Mouse (Mus musculus): ENCODE results near the gene Zc2hc1c. TPM values are rescaled to one million over a fixed set of nuclear protein-coding genes. Genes with fewer than 3 reads are reported as not detected.

Gene Zc2hc1c
- total RNA-seq (2021), result 1 to 10 TPM in 1 of 2 experiments, under 1 TPM in 1; 0.73 to 1.4 TPM
- long read RNA-seq, experiment 1, result 0 reads
- long read RNA-seq, experiment 2, full-length matches to known transcripts, result 3 of 3 reads
- long read RNA-seq, experiment 2, partial matches to known transcripts, result 0 of 3 reads
- long read RNA-seq, experiment 2, other reads (novel, unspliced or antisense), result 0 of 3 reads

DNA sequence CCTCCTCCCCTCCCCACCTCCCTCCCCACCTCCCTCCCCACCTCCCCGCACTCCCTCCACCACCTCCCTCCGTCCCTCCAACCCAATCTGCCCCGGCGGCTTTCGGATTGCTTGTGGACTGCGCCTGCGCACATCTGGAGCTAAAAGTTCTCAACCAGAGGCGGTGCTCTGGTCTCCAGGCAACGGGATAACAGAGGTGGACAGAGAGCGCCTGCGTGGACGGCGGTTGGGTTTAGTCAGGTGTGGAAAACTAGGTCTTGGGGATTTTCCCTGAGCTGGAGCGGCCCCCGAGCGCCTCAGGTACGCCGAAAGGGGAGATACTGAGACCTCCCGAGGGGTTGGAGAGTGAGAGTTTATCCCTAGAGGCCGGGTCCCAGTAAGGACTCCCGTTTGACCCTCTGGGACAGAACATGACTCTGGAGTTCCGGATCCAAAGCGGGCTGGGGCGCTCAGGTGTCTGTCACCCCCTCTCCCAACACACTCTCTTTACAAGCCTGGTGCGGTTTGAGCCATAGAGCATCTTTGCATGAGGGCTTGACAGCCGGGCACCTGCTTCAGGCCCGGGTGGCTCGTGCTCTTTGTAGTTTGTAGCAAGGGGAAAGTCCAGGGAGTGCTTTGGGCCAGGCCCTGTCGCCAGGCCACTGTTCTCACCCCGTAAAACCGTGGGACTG, at the start of gene Zc2hc1c:
Gene Zc2hc1c (plus strand): TSS at position 106 of the 671 bp plus-strand sequence.
- DNase-seq (ENCODE audit: low spot score in 2 of 2), result peak; percentile 74 to 87

DNA sequence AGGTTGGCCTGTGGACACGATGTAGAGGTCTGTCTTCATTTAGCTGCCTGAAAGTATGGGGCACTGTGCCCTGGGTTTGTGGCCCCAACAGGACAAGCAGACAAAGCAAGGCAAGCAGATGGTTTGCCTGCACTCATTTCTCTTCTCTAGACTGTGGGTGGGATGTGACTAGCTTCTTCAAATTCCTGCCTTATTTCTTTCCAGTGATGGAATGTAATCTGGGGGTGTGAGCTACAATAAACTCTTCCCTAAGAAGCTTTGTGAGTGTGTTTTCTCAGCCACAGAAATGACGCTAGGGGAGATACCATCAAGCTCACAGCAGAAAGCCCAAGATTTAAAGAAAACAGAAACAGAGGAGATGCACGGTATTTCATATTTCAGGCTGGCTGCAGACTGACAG, 36.3 kb upstream of the Zc2hc1c start:
- no peak for DNase-seq (ENCODE audit: low spot score in 2 of 2)

DNA sequence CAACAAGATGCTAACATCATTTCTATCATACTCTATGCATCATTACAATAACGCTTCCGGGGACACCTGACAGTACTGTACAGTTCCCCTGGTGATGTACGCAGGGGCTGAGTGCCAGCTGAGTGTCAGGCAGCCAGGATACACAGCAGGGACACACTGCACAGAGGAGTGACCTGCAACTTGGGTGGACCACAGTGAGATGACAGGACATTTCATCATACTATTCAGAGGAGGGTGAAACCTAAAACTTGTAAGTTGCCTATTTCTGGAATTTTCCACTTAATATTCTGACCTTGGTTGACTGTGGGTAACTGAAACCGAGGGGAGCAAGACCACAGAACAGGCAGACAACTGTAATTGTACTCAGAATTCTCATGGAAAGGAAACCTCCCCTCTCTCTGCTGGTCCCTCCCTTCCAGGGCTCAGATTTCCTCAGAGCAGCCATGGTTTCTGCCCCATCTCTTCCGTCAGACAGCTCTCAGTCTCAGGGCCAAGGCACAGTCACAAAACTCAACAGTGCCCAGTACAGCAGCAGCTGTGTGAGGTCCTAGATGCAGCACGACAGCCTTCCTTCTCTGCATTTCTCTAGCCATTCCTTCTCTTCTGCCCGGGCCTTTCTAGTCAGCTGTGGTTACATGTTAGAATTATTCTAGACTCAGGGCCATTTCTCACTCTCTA, 32.2 kb upstream of the Zc2hc1c start:
- DNase-seq (ENCODE audit: low spot score in 2 of 2), result no peak

DNA sequence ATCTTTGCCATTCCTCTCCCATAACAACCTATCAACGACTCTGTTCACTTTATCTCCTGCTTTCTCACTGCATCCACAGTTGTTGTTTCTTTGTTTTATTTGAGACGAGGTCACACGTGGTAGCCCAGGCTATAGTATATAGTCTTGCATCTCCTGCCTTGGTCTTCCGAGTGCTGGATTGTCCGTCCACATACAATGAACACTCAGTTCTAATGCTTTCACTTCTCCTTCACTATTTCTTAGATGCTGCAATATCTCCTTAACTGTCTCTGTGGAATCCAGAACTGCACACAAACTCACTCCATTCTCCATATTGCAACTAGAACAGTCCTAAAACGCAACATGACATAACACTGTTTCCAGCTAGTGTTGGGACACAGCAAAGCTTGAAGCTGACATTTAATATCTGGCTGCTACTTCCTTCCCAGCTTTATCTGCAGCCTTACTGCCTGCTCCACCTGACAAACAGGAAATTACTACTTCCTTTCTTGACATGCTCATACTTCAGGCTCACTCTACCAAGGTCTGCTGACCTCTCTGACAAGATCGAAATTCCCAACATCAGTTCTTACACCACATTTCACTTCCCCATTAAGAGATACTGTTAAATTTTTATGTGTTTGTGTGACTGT, 31.3 kb upstream of the Zc2hc1c start:
- DNase-seq (ENCODE audit: low spot score in 2 of 2), result no peak

DNA sequence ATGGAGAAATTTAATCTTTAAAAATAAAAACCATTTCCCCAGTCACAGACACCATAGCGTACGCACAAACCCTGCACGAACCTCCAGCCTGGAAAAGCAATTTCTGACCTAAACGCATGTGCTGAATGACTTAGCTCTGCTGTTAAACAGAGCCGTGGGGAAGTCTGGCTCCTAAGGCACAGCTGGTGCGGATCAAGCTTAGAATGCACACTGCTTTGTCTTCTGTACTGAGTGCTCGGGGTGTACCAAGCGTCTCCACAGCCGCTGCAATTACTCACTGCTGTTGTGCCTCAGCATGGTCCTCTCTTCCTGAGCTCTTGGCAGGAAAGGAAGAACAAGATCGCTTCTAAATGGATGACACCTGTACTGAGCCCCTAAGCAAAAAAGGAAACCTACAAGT, 25.9 kb upstream of the Zc2hc1c start:
- peak in 1 of 2 experiments; percentile 14 for DNase-seq (ENCODE audit: low spot score in 2 of 2)

DNA sequence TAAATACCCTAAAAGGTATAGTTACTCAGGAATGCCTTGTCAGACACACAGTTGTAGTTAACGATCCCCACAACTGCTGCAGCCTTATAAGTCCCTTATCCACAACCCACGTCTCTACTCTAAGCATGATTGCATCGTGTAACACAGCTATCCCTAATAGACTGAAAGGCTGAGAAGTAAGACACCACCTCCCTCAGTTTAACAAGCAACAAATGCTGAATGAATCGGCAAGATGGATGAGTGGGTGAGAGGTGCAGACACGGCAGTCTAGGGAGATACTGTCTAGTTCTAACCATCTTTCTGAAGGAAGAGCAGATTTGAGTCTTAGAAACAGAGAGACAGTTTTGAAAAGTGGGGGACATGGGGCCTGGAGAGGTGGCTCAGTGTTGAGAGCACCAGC, 25.2 kb upstream of the Zc2hc1c start:
- no peak for DNase-seq (ENCODE audit: low spot score in 2 of 2)

DNA sequence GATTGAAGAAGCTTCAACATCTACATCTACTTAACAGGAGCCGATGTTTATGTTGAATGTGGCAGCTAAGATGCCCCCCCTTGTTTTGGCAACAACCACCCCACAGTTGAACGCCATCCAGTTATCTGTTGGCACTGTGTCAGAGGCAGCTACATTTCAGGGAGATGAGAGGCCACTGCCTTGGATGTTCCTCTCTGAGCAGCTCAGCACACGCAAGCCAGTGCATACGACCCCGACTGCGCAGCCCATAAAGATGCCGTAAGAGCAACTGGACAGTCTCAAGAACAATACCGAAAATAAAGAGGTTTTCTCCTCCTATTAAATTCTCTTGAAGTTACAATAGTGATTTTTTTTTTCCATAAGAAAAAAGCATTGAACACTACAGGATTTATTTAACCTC, 23.9 kb upstream of the Zc2hc1c start:
- no peak for DNase-seq (ENCODE audit: low spot score in 2 of 2)

DNA sequence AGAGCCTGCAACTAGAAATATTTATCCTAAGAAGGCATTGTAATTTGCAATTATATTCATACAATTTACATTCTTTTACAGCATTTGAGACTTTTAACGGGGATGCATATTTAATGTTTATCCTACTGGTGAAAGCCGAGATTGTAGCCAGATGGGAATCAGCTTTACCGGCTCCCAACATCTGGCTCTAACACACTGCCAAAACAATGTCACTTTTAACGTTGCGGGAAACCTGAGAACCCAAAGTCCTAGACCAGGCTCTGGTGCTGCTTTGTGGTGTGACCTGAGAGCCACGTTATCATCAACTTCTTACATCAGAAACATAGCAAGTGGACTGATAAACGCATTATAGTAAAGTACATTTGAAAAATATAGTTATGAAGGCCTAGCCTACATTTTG, 23.5 kb upstream of the Zc2hc1c start:
- DNase-seq (ENCODE audit: low spot score in 2 of 2), result no peak

DNA sequence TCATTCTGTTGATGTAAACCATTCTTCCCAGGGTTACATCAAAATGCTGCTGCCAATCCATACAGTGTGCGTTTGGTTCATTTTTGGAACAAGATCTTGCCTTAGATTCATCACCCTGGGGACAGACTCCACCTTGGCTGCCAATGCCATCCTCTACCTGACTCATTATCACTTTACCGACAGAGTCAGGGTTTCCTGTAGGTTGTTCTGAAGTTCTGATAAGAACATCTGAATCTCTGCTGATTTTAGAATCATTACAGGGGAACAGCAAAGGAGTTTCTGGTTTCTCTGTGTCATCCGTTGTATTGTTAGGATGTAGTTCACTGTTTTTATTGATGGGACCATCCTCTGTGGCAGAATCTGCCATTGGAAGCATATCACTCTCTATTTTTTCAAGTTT, 22.1 kb upstream of the Zc2hc1c start:
- no peak for DNase-seq (ENCODE audit: low spot score in 2 of 2)

DNA sequence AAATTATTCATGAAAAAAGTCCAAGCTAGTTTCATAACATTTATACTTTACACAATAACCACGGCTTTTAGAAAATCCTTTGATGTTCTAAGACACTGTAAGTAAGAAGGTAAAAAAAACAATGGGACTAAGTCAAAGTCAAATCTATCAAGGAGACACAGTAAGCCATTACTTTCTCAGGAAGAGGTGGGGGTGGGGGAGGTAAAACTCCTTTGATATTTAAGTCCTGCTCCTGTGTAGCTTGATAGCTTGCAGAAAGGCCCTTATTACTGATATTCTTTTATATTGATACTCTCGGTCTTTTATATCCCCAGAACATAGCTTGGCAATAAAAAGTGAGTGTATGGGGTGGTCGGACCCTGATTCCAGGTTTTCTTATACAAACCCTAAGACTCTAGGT, 18.6 kb upstream of the Zc2hc1c start:
- DNase-seq (ENCODE audit: low spot score in 2 of 2), result no peak

DNA sequence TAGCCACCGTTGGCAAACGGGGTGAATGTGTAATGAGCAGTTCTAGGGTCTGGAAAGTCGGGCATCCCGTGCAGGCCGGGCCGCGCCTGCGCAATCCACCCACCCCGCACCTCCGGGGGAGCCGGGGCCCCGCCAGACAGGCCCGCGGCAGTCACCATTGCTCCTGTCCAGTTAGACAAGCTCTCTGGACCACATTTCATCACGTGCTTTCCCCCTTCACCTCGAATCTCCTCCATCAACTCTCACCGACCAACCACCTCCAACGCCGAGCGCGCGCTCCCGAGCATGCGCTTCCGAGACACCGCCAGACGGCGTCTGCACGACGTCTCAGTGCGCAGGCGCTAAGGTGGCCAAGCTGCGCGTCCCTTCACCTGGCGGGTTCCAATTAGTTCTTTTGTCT, 18.1 kb upstream of the Zc2hc1c start, which contains the start of gene Mlh3:
Gene Mlh3 (minus strand): TSS at position 281 of the 400 bp plus-strand sequence.
- DNase-seq (ENCODE audit: low spot score in 2 of 2), result peak; percentile 51 to 72

DNA sequence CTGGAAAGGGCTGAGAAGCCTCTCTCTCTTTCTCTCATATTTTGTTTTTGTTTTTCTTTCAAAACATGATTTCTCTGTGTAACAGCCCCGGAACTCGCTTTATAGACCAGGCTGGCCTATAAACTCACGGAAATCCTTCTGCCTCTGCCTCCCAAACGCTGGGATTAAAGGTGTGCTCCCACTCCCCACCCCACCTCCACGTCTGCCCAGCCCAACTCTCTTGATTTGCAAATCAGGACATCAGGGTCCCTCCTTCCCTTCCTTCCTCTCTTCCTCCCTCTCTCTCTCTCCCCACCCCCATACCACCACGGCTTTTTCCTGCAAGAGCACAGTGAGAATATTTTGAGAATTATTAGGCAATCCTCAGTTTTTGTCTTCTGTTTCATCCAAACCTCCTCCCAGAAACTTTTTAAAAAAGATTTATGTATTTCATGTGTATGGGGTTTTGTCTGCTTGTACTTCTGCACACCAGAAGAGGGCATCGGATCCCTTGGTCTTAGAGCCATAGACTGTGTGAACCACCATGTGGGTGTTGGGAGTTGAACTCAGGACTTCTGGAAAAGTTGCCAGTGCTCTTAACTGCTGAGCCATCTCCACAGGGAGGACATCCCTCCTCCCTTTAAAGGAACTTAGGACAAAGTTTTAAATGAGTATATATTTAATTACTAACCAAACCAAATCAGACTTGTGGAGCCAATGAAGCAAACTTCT, 17.1 kb upstream of the Zc2hc1c start:
- no peak for DNase-seq (ENCODE audit: low spot score in 2 of 2)

DNA sequence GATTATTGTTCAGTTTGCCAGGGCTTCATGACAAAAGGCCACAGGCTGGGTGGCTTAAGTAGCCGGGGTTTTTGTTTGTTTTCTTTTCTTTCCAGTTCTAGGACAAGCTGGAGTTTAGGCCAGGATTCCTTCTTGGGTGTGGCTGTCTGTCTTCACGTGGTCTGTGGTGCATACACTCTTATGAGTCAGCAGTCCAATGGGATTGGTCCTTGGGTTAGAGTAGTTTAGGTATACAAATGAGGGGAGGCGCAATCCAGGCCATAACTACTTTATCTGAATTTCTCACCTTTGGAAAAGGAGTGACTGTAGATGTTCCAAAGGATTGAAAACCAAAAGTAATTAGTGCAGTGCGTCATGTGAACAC, 16.6 kb upstream of the Zc2hc1c start:
- no peak for DNase-seq (ENCODE audit: low spot score in 2 of 2)

DNA sequence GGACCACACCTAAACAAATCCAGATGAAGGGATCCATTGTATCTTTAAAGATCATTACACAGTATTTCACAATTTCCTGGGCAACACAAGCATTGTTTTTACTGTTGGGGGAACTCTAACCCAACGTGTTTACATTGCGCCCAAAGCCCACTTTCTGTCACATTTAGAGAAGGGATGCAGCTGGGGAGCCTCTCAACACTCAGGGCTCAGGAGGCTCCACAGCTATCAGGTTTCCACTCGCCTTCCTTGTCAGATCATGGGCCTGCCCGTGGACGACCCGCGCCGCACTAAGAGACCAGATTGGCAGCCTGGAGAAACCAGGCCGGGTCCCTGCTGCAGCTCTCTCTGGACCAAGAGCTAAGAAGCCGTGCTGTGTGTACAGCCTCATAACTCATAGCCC, 14.9 kb upstream of the Zc2hc1c start:
- no peak for DNase-seq (ENCODE audit: low spot score in 2 of 2)

DNA sequence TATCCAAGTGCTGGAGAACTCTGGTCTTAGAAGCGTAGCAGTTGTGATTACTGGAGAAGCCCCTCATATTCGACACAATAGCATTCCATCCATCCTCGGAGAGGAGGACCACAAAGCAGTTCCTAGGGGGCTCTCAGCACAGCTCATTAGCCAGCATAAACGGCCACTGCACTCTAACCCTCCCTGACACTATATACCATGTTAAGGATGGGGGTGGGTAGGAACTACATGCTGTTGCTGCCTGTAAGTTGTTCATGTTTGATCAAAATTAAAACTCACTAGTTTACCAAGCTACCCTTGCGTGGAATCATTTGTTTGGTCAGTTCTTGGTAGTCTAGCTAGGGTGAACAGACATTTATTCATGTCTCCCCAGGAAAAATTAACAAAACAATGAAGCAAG, 12.1 kb upstream of the Zc2hc1c start:
- DNase-seq (ENCODE audit: low spot score in 2 of 2), result no peak

DNA sequence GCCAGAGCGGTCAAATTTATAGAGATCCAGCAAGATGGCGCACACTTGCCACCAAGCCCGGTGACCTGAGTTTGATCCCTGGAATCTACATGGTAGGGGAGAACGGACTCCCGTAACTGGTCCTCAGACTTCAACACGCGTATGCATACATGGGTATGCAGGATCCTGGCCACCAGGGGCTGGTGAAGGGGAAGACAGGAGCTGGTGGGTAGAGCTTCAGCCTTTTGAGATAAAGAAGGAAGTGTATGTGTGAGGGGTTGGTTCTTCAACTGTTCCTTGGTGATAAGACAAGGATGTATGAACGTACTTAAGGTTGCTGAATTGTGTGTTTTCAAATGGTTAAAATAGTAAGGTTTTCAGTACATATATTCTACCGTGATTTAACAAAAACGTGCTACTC, 9.5 kb upstream of the Zc2hc1c start:
- no peak for DNase-seq (ENCODE audit: low spot score in 2 of 2)

DNA sequence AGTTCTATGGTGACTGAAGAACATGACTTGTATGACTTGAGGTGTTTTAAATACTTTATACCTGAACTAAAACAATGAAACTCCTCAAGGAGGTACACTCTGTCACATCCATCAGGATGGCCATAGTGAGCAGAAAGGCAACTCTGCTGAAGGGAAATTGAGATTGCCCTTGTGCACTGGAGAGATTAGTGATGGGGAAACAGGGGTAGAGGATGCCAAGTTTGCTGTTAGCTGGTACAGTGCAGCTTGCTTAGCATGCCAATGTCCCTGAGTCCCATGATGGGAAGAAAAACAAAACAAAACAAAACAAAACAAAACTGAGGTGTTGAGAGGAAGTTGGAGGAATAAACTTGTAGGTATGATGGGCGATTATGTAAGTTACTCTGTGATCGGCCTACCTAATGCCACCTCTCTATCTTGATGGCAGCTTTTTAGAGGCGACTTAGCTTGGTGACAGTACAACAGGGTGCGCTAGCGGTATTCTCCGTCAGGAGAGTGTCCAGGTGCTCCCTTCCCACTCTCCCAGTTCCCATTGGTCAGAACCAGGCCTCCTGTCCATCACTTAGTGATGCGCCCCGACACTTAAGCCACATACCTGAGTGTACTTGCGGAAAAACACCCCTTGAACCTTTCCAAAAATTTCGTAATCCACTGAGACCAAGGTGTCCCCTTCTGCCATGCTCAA, 8.9 kb upstream of the Zc2hc1c start:
- DNase-seq (ENCODE audit: low spot score in 2 of 2), result no peak

DNA sequence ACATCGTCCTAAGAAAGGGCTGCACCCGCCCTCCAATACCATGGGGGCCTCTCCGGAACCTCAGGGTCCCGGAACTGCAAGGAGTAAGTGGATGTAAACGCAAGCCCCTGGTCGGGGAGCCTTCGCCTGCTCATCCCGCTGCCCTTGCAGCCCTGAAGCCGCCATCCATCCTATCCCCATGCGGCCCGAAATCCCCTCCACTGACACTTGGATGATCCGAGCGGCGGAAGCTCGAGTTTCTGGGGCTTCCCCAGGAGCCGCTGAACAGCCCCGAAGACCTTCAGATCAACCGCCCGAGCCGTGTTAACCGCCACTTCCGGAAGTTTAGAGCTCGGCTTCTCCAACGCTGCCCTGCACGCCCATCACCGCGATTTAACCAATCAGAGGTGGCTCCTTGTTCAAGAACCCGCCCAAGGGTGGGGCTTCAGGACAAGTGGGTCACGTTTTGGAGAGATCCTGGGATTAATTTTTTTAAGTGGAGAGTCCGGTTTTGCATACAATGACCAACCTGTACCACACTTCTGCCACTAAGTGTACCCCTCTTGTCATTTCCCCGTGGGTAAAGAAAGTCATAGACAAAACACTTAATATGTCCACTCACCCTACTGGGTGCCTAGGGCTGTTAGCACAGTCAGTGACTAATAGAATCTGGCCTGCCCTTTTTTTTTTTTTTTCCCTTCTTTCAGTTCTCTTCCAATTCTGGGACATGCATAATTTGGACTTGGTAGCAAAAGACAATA, 8.1 kb upstream of the Zc2hc1c start:
- DNase-seq (ENCODE audit: low spot score in 2 of 2), result peak; percentile 87 to 94

DNA sequence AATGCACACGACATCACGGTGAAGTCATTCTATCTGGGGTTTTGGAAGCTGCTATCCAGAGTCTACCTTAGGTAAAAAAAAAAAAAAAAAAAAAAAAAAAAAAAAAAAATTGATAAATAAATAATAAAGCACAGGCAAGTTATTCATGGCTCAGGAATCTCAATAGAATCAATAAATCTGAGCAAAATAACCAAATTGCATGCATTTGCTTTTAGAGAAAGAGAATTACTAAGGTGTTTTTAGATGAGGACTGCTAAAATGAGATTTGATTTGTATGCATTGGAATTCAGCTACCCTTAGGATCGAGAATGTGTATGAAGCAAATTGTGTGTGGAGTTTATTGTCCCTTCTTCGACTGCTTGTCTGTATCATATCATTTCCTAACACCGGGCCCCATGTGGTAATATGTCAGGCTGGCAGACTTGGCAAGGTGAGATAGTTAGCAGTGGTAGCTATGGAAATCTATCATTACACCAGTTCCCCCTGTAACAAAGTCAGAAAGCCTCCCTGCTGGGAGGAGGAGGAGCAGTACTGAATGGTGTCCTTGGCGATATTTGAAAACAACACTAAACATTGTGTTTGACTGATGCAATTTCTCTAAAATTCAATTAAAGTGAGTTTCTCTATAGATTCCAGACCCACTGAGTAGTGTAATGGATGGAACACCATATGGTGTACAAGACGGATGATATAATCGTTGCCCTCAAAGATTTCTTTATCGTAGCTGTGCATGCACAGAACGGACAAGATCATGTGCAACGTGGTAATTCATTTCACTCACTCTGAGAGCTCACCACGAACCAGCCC, 7.3 kb upstream of the Zc2hc1c start:
- DNase-seq (ENCODE audit: low spot score in 2 of 2), result no peak
